Comparison of ENCODE assay signal across 7 mouse cellular contexts in genomic region chr14:30136965-30137364, GRCm38 (mm10).
DNase-seq lines count a peak whose midpoint lies in the region; ATAC-seq lines count a peak whose summit lies in the region.

No protein-coding gene starts in this region.

- peak; percentile 87 for ATAC-seq in midbrain, embryonic 15.5 days (replicated peaks)

- H3K27me3 ChIP-seq in midbrain, embryonic 15.5 days (replicated peaks), result no peaks in the 10 kb centered on the region

- H3K27ac ChIP-seq in midbrain, embryonic 15.5 days, result no peak overlapping the region

- no peak overlapping the region for H3K9ac ChIP-seq in midbrain, embryonic 15.5 days

- H3K9me3 ChIP-seq in midbrain, embryonic 15.5 days, result no peaks in the 10 kb centered on the region

- H3K4me3 ChIP-seq in midbrain, embryonic 15.5 days, result no peak overlapping the region

- 6% methylated on average over 8 of the region's 8 CpGs for WGBS in midbrain, embryonic 15.5 days

- no peak overlapping the region for H3K4me2 ChIP-seq in midbrain, embryonic 15.5 days

- intact Hi-C loops in left cerebral cortex, postnatal 4 days (cut with DNase I), result loop anchor here (2.0 to 5.0 kb wide), 2 partner anchors 215 to 324 kb away; no protein-coding TSS in a partner anchor

- H3K36me3 ChIP-seq in midbrain, embryonic 15.5 days (replicated peaks), result no peaks in the 10 kb centered on the region

- H3K4me1 ChIP-seq in midbrain, embryonic 15.5 days, result no peaks in the 10 kb centered on the region

- peak; percentile 77 for DNase-seq in adrenal gland, adult 8-10 months
- DNase-seq in embryo, embryonic 11 days, result peak; percentile 89
- peak; percentile 72 for DNase-seq in gastrocnemius, postnatal 25 days
- peak; percentile 71 for DNase-seq in kidney, adult 11 months
- DNase-seq in left cerebral cortex, postnatal 4 days, result peak; percentile 87
- DNase-seq in spleen, adult 18-20 months, result peak; percentile 68 to 81
